Mouse (Mus musculus) cerebellum, adult (tissue): ENCODE measurements around the gene Nsl1.
A peak's percentile ranks its signal among the peaks of the same experiment; 100 is the strongest.

ENCODE experiments used
- ATAC-seq: cut with Nextera tagmentation; 2 replicates; pipeline ENCODE4 v1.9.2; 2017; ENCODE audit warnings: mild to moderate bottlenecking, moderate library complexity, mixed read lengths; ENCODE audit not compliant: insufficient number of reproducible peaks, low FRiP score, low TSS enrichment

Nsl1 gene

GRCm38 (mm10) chr1:191046231-191046824, 16.5 kb upstream of the Nsl1 start:
- ATAC-seq = no peak

DNA sequence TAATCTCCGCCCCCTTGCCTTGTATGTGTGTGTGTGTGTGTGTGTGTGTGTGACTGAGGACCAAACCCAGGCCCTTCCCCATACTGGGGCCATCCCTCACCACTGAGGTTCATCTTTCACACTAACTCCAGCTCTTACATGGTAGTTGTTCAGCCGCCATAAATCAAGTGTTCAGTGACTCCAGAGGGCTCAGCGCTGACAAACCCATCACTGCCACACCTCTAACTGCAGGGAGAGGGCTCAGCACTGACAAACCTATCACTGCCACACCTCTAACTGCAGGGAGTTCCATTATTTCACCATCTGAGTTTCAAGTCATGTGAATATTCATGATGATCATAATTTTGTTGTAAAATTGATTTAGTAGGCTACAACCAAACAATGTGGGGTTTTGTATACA, 9.3 kb upstream of the Nsl1 start:
- ATAC-seq = no peak

GRCm38 (mm10) chr1:191054870-191055532, 7.8 kb upstream of the Nsl1 start:
- no peak for ATAC-seq

DNA sequence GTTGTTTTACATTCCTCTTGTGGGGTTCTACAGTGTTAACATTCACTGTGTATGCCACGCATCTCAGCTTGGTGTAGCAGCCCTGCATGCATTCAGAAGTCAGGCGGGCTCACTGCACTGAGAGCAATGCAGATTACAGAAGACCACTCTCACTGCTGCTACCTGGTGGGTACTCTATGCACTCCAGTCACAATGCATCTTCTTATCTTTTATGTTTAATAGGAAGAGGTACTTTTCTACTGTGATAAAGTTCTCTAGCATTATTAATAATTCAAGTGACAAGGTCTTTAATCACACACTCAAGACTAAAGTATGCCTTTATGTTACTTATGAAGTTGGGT, 7.3 kb upstream of the Nsl1 start:
- ATAC-seq = no peak

DNA sequence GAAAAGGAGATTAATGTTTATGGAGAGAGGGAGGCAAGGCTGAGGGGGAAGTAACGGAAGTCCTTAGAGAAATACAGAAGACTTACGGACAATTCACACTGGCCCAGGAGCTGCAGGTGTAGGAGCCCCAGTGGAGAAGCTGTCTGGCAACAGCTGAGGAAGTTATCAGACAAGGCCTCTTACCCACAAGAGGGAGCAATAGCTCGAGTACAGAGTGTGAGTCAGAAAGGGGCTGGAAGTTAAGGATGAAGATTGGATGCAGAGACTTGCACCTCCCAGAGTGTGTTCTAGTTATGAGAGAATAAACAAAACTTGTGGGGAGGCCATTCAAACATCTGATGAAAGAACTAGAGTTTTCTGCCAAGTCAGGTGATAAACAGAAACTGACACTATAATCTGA, 5.4 kb upstream of the Nsl1 start:
- ATAC-seq = no peak

GRCm38 (mm10) chr1:191062241-191062780, 501 bp upstream of the Nsl1 start:
- no peak; the same call in 1 of the 2 replicates for ATAC-seq

DNA sequence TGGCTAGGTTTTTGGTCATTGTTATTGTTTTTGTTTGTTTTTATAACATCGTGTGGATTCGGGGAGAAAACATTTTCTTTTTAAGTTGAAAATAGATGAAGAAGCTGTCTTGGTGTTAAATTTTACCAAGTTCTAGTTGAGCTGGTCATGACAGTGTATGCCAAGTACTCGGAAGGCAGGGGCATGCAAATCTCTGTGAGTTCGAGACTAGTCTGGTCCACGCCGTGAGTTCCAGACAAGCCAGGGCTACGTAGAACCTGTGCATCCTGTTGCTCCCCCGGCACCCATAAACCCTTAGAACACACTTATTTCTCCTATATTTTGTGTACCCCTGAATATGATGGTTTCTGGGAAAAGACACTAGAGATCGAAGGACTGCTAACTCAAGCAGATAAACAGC, 888 bp downstream of the Nsl1 start:
- no peak for ATAC-seq

- no peak for ATAC-seq
Observed at GRCm38 (mm10) chr1:191064535-191064934, 1.7 kb downstream of the Nsl1 start.

DNA sequence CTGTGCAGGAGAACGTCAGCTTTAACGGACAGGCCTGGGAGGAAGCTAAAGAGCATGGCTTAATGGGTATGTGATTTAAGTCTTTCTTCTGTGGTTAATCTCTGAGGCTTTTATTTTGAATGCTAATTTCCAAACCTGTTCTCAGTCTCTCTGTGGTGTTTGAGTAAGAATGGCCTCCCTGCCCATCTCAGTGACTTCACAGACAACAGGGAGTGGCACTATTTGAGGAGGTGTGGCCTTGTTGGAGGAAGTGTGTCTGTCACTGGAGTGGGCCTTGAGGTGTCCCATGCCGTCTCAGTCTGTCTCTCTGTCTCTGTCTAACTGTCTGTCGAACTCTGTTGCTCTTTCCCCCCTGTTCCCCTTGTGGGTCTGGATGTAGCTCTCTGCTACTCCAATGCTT, 2.4 kb downstream of the Nsl1 start:
- ATAC-seq = no peak

- ATAC-seq = no peak
Observed at GRCm38 (mm10) chr1:191068377-191068776, 5.6 kb downstream of the Nsl1 start.

- ATAC-seq = no peak
Observed at GRCm38 (mm10) chr1:191070259-191070658, 7.4 kb downstream of the Nsl1 start.

- ATAC-seq = no peak
Observed at GRCm38 (mm10) chr1:191071613-191072012, 8.8 kb downstream of the Nsl1 start.

- no peak for ATAC-seq
Observed at GRCm38 (mm10) chr1:191072329-191072913, 9.6 kb downstream of the Nsl1 start.

DNA sequence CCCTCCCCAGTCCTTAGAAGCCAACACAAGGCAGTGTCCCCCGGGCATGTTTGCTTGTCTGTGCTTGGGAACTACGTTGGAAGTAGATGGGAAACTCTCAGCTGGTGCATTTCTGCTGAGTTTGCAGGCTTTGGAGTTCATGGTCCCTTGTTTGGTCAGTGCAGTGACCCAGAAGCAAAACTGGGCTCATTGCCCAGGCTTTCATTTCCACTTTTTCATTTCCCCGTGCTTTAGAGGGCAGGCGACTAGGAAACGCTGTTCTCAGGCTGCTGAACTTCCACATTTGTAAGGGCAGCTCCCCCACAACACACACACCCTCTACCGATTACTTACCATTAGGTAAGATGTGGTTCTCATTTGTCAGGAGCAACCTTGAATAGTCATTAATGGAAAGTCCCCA, 10.2 kb downstream of the Nsl1 start:
- no peak for ATAC-seq

DNA sequence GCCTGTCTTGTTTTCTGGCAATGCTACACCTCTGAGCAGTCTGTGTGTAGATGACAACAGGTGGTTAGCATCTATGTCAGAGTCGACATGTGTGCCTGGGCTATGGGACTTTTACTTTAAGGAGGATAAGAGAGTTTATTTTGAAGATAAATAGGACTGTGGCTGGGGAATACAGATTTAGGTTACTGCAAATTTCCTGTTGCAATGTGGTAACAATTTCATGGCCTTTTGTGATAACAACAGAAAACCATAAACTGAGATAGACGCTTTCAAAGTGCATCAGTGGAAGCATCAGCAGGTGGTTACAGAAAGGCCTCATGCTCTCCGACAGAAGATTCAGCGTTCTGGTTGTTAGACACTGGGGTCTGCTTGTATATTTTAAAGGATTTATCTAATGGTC, 10.7 kb downstream of the Nsl1 start:
- ATAC-seq = no peak

- ATAC-seq = peak; percentile 72
Observed at GRCm38 (mm10) chr1:191075199-191075883, 12.5 kb downstream of the Nsl1 start.

DNA sequence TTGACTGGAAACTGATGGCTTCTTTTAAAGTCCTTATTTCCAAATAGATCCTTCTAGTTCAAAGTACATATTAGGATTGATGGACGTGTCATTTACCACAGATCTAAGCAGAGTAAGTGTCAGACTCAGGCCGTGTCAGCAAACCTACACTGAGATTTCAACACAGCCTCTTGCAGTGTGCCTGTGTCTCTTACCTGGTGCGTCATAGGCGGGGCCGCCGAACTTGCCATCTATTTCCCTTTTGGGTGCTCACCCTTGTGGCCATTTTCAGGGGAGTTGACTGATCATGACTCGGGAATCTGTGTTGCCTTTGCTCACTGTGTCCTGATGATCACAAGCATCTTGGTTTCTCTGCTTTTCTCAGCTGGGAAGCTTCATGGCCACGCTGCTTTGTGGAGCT, 20.4 kb downstream of the Nsl1 start:
- no peak for ATAC-seq

GRCm38 (mm10) chr1:191084951-191085559, 22.2 kb downstream of the Nsl1 start:
- no peak for ATAC-seq

- no peak for ATAC-seq
Observed at GRCm38 (mm10) chr1:191085597-191085996, 22.8 kb downstream of the Nsl1 start.

- no peak for ATAC-seq
Observed at GRCm38 (mm10) chr1:191086304-191086878, 23.6 kb downstream of the Nsl1 start.

DNA sequence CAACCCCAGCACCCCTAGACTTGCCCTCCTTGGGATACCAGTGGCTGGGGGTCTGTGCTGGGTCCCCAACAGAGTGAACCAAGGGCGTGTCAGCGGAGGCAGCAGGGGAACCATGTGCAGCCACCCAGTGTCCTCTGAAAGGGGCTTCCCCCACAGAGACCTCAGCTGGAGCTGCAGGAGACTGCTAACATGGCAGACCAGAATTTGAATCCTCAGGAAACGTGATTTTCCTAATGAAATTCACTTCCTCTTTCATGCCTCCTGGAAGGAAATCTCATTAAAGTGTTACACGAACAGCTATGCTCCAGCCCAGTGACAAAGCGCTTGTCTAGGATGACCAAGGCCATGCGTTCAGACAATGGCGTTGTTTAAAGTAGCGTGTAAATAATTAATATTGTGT, 24.1 kb downstream of the Nsl1 start:
- ATAC-seq = no peak
